Mouse (Mus musculus) embryo, embryonic 9.5 days (tissue): Measurements from ENCODE around the gene Top2b.

ENCODE experiments used
- DNase-seq: peaks from one replicate; pipeline ENCODE4 v3.0.0-alpha.2; 2017; ENCODE audit errors: extremely low spot score

Gene Top2b

DNA sequence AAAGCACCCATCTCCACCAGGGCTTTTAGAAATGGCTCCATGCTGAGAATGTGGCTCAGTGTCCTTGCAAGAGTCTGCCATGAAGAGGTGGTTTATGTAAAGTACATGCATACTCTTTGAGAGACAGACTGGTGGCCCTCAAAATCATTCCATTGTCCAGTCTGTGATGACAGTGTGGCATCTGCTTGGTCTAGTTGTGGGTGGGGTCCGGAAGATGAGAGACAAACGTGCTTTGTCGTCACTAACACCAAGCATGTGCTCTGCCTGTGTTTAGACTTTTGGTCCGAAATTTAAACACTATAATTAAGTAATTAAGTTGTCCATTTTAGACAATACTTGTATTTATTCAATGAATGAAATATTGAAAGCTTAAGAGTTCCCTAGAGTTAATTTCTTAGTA lies 49.2 kb downstream of the Top2b start:
- DNase-seq = no peak

DNA sequence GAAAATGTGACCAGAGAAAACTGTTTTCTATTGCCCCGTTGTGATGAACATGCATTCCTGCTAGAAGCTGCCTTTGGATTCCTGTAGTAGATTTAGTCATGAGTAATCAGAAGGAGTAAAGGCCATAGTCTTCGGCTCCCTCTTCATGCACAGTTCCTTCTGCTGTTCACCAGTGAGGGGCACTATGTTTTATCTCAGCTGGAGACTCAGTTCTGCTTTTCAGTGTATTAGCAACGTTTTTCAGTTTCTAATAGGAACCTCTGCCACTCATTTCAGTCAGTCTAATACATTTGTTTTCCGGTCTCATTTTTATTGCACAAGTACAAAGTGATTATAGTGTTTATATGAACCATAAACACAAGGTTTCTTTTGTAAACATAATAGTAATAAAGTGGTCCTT lies 62.6 kb downstream of the Top2b start:
- DNase-seq = no peak

DNA sequence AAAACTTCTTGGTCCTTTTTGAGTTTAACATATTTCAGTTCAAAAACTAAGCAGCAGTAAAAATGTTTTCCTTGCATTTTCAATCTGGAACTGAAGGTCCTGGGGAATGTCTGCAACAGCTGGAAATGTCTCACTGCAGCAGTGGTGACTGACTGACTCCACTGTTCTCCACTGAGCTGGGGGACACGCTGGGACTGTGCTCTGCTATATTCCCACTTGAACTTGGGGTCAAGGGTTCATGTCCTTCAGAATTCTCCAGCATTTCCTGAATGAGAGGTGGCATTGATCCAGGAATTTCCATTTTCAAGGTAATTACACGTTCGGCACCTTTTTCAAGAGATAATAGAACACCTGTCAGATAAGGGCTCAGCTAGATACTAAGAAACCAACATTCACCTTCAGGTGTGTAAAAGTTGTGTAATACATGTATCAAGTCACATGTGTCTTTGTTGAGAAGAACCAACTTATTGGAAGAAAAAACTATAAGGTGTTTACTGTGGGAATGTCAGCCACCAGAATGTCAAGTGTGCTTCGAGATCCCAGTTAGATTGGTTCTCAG lies 67.0 kb downstream of the Top2b start:
- no peak for DNase-seq

DNA sequence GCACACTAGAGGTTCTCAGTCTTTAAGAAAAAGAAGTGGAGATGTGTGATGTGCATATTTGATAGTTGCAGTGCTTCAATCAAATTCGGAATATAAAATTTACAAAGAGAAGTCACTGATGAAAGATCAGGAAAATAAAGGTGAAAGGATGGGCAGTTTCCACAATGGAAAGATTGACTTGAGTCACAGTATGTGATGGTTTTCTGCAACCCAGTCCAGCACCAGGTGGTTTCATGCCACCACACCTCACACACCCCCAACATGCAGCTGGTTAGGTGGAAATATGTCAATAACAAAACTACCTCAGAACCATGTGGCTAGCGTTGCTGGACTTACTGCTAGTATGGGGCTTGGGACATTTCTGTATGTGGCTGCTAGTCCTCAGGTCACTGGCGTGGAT lies 67.6 kb downstream of the Top2b start:
- DNase-seq = no peak

DNA sequence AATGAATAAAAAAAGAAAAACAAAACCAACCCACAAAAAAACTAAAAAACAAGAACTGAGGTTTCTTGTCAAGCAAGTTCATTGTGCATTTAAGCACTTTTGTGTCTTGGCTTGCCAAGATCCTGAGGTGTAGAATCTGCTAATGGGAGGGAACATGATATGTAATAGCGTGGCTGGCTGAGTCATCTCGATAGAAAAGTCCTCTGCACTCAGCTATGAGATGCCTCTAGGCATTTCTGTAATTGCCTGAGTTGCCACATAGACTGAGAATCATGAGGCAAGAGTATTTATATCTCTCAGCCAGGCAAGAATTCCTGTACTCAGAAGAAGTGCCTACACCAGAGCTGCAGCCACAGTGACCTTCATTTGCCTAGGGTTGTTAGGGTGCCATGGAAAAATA lies 68.2 kb downstream of the Top2b start:
- DNase-seq = no peak

DNA sequence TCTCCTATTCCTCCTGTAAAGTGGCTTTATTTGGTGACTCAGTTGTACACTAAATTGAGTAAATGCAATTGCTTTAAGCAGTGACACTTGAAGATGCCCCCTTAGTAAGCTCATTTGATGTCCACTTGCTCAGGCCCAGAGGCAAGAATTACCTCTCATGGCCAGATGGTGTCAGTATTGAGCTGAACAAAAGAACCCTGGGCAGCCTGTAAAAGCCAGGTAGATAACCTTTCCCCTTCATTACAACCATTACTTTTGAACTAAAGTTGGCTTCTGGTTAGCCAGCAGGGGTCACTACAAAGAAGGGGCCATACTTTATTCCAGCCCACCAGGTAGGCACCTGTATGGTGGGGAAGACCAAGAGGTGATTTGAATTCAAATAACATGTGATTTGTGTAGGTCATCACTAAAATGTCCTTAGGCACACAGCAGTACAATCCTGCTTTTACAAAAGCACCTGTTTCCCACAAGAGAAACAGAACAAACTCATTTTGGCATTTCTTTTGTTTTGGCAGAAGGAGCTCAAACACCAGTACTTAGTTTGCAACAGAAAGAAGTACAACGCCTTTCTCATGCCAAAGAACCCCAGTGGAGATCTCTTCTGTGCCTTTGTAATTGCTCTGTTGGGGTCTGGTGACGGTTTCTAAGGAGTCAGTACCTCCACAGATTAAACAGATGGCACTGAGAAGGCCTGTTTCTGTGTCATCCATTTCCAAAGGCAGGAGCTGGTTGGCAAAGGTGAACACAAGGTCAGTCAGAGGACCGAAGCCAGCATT lies 69.6 kb downstream of the Top2b start:
- DNase-seq = peak; percentile 77

DNA sequence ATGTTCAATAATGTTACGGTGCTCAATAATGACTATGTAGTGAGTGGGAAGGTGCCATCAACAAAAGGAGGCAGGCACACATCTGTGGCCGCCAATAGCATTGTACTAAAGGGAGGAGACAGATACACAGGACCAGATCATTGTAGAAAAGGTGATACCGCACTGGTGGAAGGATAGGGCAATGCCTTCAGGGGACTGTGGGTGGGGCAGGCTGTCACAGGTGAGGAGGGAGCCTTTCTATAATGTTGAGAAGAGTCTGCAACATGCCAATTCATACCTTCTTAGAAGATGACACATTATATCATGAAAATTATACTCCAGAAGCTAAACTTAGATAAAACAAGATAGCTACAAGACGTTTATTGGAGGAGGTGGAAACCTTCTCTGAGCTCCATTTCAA lies 72.4 kb downstream of the Top2b start:
- DNase-seq = no peak

DNA sequence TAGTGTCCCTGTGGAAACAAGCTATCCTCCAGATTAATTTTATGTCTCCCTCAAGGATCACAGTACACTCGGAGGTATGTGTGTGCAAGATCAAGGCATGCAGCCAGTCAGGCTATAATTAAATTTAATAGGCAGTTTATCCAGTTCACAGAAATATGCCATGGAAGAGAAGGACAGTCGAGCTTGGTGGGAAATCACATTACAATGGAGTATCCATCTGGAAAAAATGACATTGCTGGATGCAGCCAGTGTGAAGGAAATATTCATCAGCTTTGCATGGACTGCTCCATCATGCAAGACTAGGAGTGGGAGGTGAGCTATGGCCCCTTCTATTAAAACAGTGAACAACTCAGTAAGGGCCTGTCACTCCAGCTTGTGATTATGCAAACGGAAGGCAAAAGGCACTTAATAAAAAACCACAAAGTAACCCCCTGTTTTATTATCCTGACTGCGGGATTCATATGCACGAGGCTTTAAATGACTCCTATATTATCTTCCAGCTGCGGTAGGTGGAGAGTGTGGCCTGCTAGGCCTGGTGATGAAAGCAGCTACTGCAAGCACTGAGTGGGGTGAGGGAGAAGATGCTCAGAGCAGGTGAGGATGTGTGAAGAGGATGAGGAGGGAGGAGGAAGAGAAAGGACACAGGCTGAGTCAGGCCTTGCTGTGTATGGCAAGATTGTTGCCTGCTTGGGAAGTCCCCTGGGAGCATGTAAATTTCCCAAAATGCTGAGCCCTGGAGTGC lies 74.6 kb downstream of the Top2b start:
- DNase-seq = no peak

DNA sequence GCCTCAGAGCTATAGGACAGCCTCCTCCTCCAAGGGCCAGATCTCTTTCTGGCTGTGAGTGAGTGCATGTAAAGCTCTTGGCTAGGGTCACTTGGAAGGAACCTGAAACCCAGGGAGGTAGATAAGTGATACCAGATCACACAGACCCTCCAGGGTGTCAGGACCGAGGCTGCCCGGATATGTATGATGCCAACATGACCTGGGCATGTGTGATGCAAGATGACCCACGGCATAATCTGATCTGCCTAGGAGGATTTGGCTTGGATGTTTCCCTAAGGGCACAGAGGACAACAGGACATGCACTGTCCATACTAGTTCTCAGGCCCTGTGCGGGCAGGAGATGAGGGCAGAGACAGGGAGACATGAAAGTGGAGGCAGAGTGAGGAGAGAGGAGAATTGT lies 79.9 kb downstream of the Top2b start:
- no peak for DNase-seq

DNA sequence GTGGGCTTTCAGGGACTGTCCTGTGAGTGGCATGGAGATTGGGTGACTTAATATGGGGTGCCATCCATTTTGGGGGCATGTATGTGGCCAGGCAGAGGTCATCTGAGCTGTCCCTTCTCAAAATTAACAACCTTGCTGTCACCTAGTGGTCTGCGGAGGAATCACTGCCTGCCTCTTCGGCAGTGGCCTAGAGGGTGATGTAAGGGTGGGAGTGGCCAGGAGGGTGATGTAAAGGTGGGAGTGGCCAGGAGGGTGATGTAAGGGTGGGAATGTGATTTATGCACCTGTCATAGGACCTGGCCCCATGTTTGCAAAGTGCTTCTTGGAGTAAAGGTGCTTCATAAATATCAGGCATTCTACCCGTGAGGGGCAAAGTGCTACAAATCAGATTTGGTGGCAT lies 82.6 kb downstream of the Top2b start:
- DNase-seq = peak; percentile 46

DNA sequence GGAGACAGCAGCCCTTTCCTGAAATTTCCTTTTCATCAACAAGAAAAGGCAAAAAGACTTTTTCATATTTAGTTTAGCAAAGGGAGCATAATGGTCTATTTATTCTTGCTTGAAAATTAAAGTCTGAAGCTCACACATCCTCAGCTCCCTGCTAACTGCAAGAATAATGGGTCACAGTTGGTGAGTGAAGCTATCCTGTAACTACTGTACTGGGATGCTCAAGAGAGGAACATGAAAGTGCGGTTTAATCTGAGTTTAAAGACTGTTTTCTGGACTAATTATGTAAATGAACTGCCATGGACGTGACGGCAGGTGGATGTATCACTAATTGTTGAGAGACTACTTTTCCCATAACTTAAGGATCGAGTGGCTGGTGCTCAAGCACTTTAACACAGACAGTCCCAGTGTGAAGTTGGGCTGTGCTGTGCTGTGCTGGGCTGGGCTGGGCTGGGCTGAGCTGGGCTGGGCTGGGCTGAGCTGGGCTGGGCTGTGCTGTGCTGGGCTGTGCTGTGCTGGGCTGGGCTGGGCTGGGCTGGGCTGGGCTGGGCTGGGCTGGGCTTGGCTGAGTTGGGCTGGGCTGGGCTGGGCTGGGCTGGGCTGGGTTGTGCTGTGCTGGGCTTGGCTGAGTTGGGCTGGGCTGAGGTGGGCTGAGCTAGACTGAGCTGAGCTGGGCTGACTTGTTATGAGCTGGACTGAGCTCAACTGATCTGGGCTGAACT lies 83.4 kb downstream of the Top2b start:
- DNase-seq = peak; percentile 56

DNA sequence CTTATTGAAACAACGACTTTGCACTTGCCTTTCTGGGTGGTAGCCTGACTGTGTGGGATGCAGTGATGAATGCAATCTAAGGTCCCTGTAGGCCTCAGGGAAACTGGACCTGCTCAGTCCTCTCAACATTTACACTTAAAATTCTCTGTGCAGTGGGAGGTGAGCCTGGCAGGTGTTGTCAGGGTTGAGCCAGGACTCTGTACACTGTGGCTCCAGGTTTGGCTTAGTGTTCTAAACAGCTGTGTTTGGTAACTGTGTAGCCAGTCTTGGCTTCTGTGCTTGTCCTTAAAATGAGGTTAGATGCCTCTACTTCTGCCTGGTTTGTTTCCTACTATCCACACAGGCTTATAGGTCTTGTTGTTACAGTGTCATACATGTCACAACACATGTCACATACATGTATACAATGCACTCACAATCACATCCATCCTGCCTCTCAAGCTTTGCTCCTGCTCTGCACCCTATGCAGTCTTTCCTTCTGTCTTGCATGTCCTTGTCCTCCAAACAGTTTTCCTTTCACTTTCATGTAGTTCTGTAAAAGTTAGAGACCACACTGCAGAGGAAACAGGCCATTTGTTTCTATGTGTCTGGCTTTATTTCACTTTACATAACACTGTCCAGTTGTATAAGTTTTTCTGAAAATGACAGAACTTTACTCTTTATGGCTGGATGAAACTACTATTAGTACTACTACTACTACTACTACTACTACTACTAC lies 113.8 kb downstream of the Top2b start:
- no peak for DNase-seq

DNA sequence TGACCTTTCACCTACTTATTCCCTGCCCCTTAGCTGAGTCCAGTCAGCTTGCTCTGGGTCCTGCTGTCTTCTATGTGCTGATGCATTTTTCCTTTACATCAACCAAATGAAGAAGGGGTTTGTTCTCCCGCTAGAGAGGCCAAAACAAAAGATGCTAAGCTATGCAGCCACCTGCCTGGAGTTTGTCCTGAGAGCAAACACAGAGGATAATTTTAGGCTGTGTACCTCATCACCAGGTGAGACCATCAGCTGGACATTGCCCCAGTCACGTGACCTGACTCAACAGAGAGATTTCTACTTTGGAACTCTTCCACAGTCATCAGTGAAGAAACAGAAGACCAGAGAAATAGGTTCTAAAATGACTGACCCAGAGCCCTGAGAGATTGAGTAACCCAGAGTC lies 114.5 kb downstream of the Top2b start:
- no peak for DNase-seq

DNA sequence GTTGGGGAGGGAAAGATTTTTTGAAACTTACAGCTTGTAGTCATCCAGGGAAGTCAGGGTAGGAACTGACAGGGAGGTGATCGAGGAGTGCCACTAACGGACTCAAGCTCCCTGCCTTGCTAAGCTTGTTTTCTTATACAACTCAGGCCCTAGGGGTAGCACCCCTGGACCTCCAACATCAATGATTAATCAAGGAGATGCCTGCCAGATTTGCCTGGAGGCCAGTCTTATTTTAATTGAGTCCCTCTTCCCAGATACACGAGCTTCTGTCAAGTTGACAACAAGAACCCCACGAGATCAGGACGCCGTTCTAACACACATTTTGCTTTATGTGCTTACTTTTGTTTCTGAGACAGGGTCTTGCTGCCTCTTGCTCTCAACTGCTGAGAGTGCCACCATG lies 115.6 kb downstream of the Top2b start:
- DNase-seq = no peak

DNA sequence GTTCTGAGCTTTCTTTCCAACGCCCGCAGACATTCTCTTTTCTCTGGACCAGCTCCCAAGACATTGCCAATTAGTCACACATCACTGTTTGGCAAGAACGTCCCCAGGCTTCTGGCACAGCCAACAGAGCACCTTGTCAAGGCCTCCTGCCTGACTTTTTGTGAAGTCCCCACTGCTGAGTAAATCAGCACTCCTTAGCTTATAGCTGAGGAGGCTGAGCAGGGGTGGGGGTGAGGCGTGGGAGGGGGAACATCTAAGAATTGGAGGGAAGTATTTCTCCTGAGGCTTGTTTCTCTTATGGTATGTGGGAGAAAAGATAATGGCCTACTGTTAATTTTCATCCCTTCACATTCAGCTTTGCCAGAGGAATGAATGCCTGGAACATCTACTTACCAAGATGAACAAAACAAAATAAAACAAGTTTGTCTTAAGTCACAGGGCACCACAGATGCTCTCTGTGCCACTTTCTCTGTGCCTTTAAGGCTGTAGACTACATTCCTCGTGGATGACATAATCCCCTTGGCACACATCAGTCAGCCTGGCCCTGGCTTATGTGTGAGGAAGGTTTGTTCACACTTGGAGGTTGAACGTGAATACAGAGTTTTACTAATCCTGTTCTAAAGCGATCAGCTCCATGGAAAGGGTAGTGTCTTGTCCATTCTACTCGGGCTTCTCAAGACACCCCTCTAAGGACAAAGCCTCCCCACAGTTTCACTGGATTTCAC lies 118.8 kb downstream of the Top2b start:
- no peak for DNase-seq
